8 mouse cellular contexts compared by ENCODE assay signal in the genomic region with DNA sequence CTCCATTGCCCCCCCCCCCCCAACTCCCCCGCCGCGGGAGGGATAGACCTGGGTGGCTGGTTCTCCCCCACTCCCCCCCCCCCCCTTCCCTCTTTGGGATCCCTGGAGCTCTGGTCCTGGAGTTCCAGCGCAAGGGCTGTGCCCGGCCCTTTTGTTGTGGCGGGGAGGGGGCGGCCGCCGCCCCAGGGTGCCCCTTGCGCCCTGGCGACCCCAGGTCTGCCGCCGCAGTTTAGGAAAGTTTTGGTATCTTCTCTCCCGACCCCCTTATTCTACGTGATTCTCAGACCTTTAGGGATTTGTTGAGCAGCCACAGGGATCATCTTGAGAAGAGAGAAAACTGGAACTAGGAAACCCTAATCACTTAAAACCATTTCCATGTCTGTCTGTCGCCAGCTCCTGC. TPM values are rescaled to one million over a fixed set of nuclear protein-coding genes. Genes with fewer than 3 reads are reported as not detected.
A peak's percentile ranks its signal among the peaks of the same experiment; 100 is the strongest.
DNase-seq lines count a peak whose midpoint lies in the region; ATAC-seq and TF ChIP-seq lines count a peak whose summit lies in the region.

No protein-coding gene starts in this region.

- peak; percentile 27; the same call in 1 of the 2 replicates for ATAC-seq in embryonic facial prominence, embryonic 14.5 days (ENCODE audit: low read depth)
- ATAC-seq in limb, embryonic 12.5 days (ENCODE audit: insufficient number of reproducible peaks, insufficient read depth, low FRiP score, low TSS enrichment, low read depth) = 0 out of 2 replicates have a peak, but pooled peaks have one; percentile 17
- ATAC-seq in stomach, postnatal 0 days (ENCODE audit: low FRiP score, low TSS enrichment) = peak; percentile 30

- H3K36me3 ChIP-seq in embryonic facial prominence, embryonic 14.5 days (ENCODE audit: control insufficient read depth, insufficient read depth, low read length) = no peaks in the 10 kb centered on the region
- no peaks in the 10 kb centered on the region for H3K36me3 ChIP-seq in limb, embryonic 12.5 days
- no peaks in the 10 kb centered on the region for H3K36me3 ChIP-seq in stomach, postnatal 0 days (ENCODE audit: control insufficient read depth, insufficient read depth, low read length)

- no peak for TF ChIP-seq EP300 in stomach, postnatal 0 days (optimal IDR thresholded peaks at IDR 0.05)

- H3K9ac ChIP-seq in embryonic facial prominence, embryonic 14.5 days (ENCODE audit: low read depth, low read length) = peak overlapping the region; percentile 91
- H3K9ac ChIP-seq in limb, embryonic 12.5 days (replicated peaks) = peak overlapping the region; percentile 93
- peak overlapping the region; percentile 83 for H3K9ac ChIP-seq in stomach, postnatal 0 days (ENCODE audit: low read length)

- intact Hi-C loops in heart, postnatal 36 days (cut with DNase I) = loop anchor here (1.0 to 10.0 kb wide), 6 partner anchors 30 to 296 kb away; partner anchors contain the start of gene Rpp38

- H3K4me1 ChIP-seq in embryonic facial prominence, embryonic 14.5 days (ENCODE audit: control insufficient read depth, insufficient read depth, low read length) = 0 out of 2 replicates have a peak, but pooled peaks cover 9% of the 10 kb centered on the region
- peaks cover 22% of the 10 kb centered on the region for H3K4me1 ChIP-seq in limb, embryonic 12.5 days (replicated peaks)
- H3K4me1 ChIP-seq in stomach, postnatal 0 days (replicated peaks; ENCODE audit: control insufficient read depth, insufficient read depth) = no peaks in the 10 kb centered on the region

- H3K9me3 ChIP-seq in embryonic facial prominence, embryonic 14.5 days (ENCODE audit: control insufficient read depth, low read length) = no peaks in the 10 kb centered on the region
- H3K9me3 ChIP-seq in limb, embryonic 12.5 days = no peaks in the 10 kb centered on the region
- no peaks in the 10 kb centered on the region for H3K9me3 ChIP-seq in stomach, postnatal 0 days (ENCODE audit: control insufficient read depth, low read length)

- peak overlapping the region; percentile 63 for H3K4me2 ChIP-seq in embryonic facial prominence, embryonic 14.5 days (ENCODE audit: low read depth, low read length)
- H3K4me2 ChIP-seq in limb, embryonic 12.5 days = peak overlapping the region; percentile 67
- H3K4me2 ChIP-seq in stomach, postnatal 0 days (replicated peaks; ENCODE audit: low read depth) = peak overlapping the region; percentile 74

- under 1% methylated on average over 11 of the region's 16 CpGs for WGBS in embryonic facial prominence, embryonic 14.5 days
- 2% methylated on average over 15 of the region's 16 CpGs for WGBS in limb, embryonic 12.5 days
- WGBS in stomach, postnatal 0 days = 2% methylated on average over 10 of the region's 16 CpGs

- DNase-seq in heart, adult 11 months = peak; percentile 93
- DNase-seq in heart, postnatal 36 days = no peak
- peak; percentile 15 for DNase-seq in 416B (ENCODE audit: low read depth)
- DNase-seq in embryonic facial prominence, embryonic 14.5 days (ENCODE audit: low spot score) = no peak
- DNase-seq in stomach, postnatal 0 days (ENCODE audit: low spot score) = no peak
- no peak for DNase-seq in adrenal gland, postnatal 14 days
- no peak for DNase-seq in spleen, adult 12 weeks (ENCODE audit: low spot score)

- no peak for TF ChIP-seq CTCF in stomach, postnatal 0 days (IDR thresholded peaks at IDR 0.05; ENCODE audit: low read depth)

- no peaks in the 10 kb centered on the region for H3K27me3 ChIP-seq in embryonic facial prominence, embryonic 14.5 days (replicated peaks; ENCODE audit: control insufficient read depth, insufficient read depth, low read length)
- no peaks in the 10 kb centered on the region for H3K27me3 ChIP-seq in limb, embryonic 12.5 days
- no peaks in the 10 kb centered on the region for H3K27me3 ChIP-seq in stomach, postnatal 0 days (ENCODE audit: control insufficient read depth, insufficient read depth, low read length)

- peak overlapping the region; percentile 88 for H3K4me3 ChIP-seq in embryonic facial prominence, embryonic 14.5 days (ENCODE audit: low read depth, low read length)
- H3K4me3 ChIP-seq in limb, embryonic 12.5 days (replicated peaks) = peak overlapping the region; percentile 85
- peak overlapping the region; percentile 86 for H3K4me3 ChIP-seq in stomach, postnatal 0 days (ENCODE audit: low read depth, low read length)

- peak overlapping the region; percentile 88 for H3K27ac ChIP-seq in embryonic facial prominence, embryonic 14.5 days (replicated peaks; ENCODE audit: low read depth, low read length)
- H3K27ac ChIP-seq in limb, embryonic 12.5 days = peak overlapping the region; percentile 90; the same call in 1 of the 2 replicates
- peak overlapping the region; percentile 83; the same call in 1 of the 2 replicates for H3K27ac ChIP-seq in stomach, postnatal 0 days (replicated peaks)

RNA-seq across cellular contexts. Expression of gene Fam171a1, which starts 4.9 kb away (rescaled TPM):
- 10 to 100 TPM; 15.4 to 17.9 TPM for total RNA-seq in heart, postnatal 36 days (2021)
- 31.2 and 37.0 TPM in 2 replicates for polyA plus RNA-seq in embryonic facial prominence, embryonic 14.5 days (2014; fragmentation: Nextera tagmentation; extraction: Ambion mirVana)
- polyA plus RNA-seq in limb, embryonic 12.5 days (2016; fragmentation: Nextera tagmentation; extraction: Ambion mirVana) = 39.6 and 40.9 TPM in 2 replicates
- 9.7 and 10.4 TPM in 2 replicates for polyA plus RNA-seq in stomach, postnatal 0 days (2015; fragmentation: Nextera tagmentation; extraction: Ambion mirVana)
- total RNA-seq in adrenal gland, postnatal 14 days (2021) = 25.3 and 27.4 TPM in 2 replicates

Comparison
In these comparisons a context has a peak if more than half of its experiments do, and no peak if none do; other contexts are left out.
1. DNase-seq: peak in heart, adult 11 months (single experiment) and 416B (single experiment); none in heart, postnatal 36 days (0 of 2), embryonic facial prominence, embryonic 14.5 days (single experiment), stomach, postnatal 0 days (single experiment), adrenal gland, postnatal 14 days (single experiment) and spleen, adult 12 weeks (single experiment).
2. Peak in every context shown above with its lines, with median percentiles within 50 percentile points of each other: ATAC-seq, H3K27ac ChIP-seq, H3K4me2 ChIP-seq, H3K4me3 ChIP-seq and H3K9ac ChIP-seq.